Mouse (Mus musculus) heart, postnatal 0 days (tissue): ENCODE measurements at regions not wholly inside any gene's neighbourhood (a gene's known extent, or its start where the extent isn't known, plus 50 kb on each side); places are given as distances from the start of the nearest gene placed in this dataset.

Experiments
- ATAC-seq: fragments of 200-750 bp; cut with Nextera tagmentation; 2 replicates; pipeline ENCODE4 v1.8.0; 2017; ENCODE audit warnings: low read depth, moderate number of reproducible peaks, moderate library complexity; ENCODE audit not compliant: insufficient read depth
- DNase-seq: peaks from one replicate; pipeline ENCODE4 v3.0.0-alpha.2; 2016; ENCODE audit warnings: low spot score
- H3K27ac ChIP-seq: fragments of 300-500 bp; sonication (generic); 2 replicates; pipeline ENCODE4 v1.5.1; 2014; ENCODE audit warnings: low read depth, mild to moderate bottlenecking
- H3K27me3 ChIP-seq: fragments of 300-500 bp; sonication (generic); 2 replicates; pipeline ENCODE4 v1.6.1; 2014; ENCODE audit warnings: low read length, mixed read lengths; ENCODE audit not compliant: control insufficient read depth, insufficient read depth
- H3K36me3 ChIP-seq: fragments of 300-500 bp; sonication (generic); replicated peaks from 2 replicates; pipeline ENCODE4 v1.6.1; 2014; ENCODE audit warnings: low read length, mixed read lengths; ENCODE audit not compliant: control insufficient read depth, insufficient read depth
- H3K4me1 ChIP-seq: fragments of 300-500 bp; sonication (generic); 2 replicates; pipeline ENCODE4 v1.6.1; 2014; ENCODE audit warnings: antibody characterized with exemption; ENCODE audit not compliant: control insufficient read depth, insufficient read depth
- H3K4me2 ChIP-seq: fragments of 300-500 bp; sonication (generic); 2 replicates; pipeline ENCODE4 v1.6.1; 2014; ENCODE audit warnings: low read depth, mild to moderate bottlenecking, low read length, moderate library complexity
- H3K4me3 ChIP-seq: fragments of 300-500 bp; sonication (generic); 2 replicates; pipeline ENCODE4 v1.5.1; 2014; ENCODE audit warnings: low read depth, low read length
- H3K9ac ChIP-seq: fragments of 300-500 bp; sonication (generic); replicated peaks from 2 replicates; pipeline ENCODE4 v1.6.1; 2014; ENCODE audit warnings: low read depth, low read length, mixed read lengths
- H3K9me3 ChIP-seq: fragments of 300-500 bp; sonication (generic); replicated peaks from 2 replicates; pipeline ENCODE4 v1.6.1; 2016; ENCODE audit warnings: low read length; ENCODE audit not compliant: control insufficient read depth
- CTCF ChIP-seq: IDR thresholded peaks from 2 replicates; pipeline ENCODE4 v1.5.1; 2016; ENCODE audit warnings: antibody characterized with exemption, control low read depth, low read depth
- EP300 ChIP-seq: IDR thresholded peaks from 2 replicates; pipeline ENCODE4 v1.6.1; 2016; ENCODE audit warnings: antibody characterized with exemption, low read depth
- WGBS: fragments of 180-500 bp; shearing (Covaris S2); extraction: QIAGEN DNeasy Blood & Tissue Kit; methylation state at CpG from one replicate; pipeline ENCODE4 v1.1.7; 2014; 5-methylcytosine and 5-hydroxymethylcytosine counted together

GRCm38 (mm10) chr15:62279526-62279925, 1356.7 kb upstream of the A1bg start:
- DNase-seq (no peak), ATAC-seq (no peak)
- 75% methylated on average over 2 of the region's 2 CpGs for WGBS
- Histone ChIP-seq H3K4me2 (no peak overlapping the region), H3K27me3 (no peaks in the 10 kb centered on the region), H3K9me3 (no peaks in the 10 kb centered on the region; the same call in 1 of the 2 replicates), H3K9ac (no peak overlapping the region), H3K4me3 (no peak overlapping the region), H3K27ac (no peak overlapping the region), H3K36me3 (no peaks in the 10 kb centered on the region), H3K4me1 (peaks cover 8% of the 10 kb centered on the region)
- TF ChIP-seq EP300, result no peak
- no peak for TF ChIP-seq CTCF

DNA sequence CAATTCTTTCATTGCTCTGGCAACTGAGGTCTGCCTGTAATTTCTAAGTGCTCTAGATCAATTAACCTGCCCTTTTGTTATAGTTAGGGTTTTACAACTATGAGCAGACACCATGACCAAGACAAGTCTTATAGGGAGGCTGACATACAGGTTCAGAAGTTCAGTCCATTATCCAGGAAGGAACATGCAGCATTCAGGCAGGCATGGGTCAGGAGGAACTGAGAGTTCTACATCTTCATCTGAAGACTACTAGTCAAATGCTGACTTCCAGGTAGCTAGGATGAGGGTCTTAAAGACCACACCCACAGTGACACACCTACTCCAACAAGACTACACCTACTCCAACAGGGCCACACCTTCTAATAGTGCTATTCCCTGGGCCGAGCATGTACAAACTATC, 1352.0 kb upstream of the A1bg start:
- no peak for TF ChIP-seq EP300
- no peak for TF ChIP-seq CTCF

DNA sequence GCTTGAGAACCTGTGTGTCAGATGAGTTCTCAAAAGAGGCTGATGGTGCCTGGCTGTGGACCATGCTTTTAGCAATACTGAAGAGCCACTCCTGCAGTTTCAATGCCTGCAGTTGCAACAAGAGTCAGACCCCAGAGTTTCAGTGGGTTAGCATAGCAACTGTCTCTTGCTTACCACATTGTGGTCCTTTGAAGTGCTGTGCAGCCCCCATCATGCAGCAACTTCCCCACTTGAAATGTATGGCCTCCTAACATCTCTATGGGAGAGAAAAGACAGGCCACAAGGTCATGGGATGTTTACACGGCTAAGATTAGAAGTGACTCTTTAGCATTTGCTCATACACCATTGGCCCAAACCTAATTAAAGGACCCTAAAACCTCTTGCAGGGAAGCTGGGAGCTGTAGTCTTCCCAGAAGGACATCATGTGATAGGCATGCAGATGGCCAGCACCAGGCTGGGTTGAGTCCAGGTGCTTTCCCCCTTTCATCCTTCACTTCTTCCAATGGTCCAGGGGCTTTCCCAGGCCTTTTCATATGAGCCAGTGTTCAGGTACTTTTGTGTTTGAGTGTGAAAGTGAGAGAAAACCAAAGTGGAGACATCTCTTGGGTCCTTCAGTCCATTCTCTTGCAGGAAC, 1351.2 kb upstream of the A1bg start:
- Histone ChIP-seq H3K27ac (no peak overlapping the region), H3K4me3 (no peak overlapping the region), H3K4me2 (no peak overlapping the region), H3K9ac (no peak overlapping the region), H3K27me3 (no peaks in the 10 kb centered on the region), H3K4me1 (no peaks in the 10 kb centered on the region), H3K9me3 (no peaks in the 10 kb centered on the region; the same call in 1 of the 2 replicates), H3K36me3 (no peaks in the 10 kb centered on the region)
- 66% methylated on average over 1 of the region's 1 CpGs for WGBS
- DNase-seq (no peak), ATAC-seq (no peak)
- TF ChIP-seq CTCF (no peak), EP300 (no peak)

More for the DNA sequence above, 1352.0 kb upstream of the A1bg start:
- no peaks in the 10 kb centered on the region for H3K36me3 ChIP-seq
- WGBS, result 87% methylated on average over 1 of the region's 1 CpGs
- DNase-seq (no peak), ATAC-seq (no peak)
- no peak overlapping the region for H3K4me2 ChIP-seq
- no peak overlapping the region for H3K27ac ChIP-seq
- H3K4me3 ChIP-seq, result no peak overlapping the region
- H3K4me1 ChIP-seq, result no peaks in the 10 kb centered on the region
- H3K9ac ChIP-seq, result no peak overlapping the region
- no peaks in the 10 kb centered on the region; the same call in 1 of the 2 replicates for H3K9me3 ChIP-seq
- no peaks in the 10 kb centered on the region for H3K27me3 ChIP-seq

- Histone ChIP-seq H3K4me3 (no peak overlapping the region), H3K36me3 (no peaks in the 10 kb centered on the region), H3K27me3 (no peaks in the 10 kb centered on the region), H3K27ac (no peak overlapping the region), H3K4me1 (no peaks in the 10 kb centered on the region), H3K4me2 (no peak overlapping the region), H3K9ac (no peak overlapping the region), H3K9me3 (no peaks in the 10 kb centered on the region; the same call in 1 of the 2 replicates)
- ATAC-seq (no peak), DNase-seq (no peak)
- WGBS, result 81% methylated on average over 2 of the region's 2 CpGs
- TF ChIP-seq EP300 (no peak), CTCF (no peak)
Measured at GRCm38 (mm10) chr15:62272755-62273154, 1349.9 kb upstream of the A1bg start.

- no peak for DNase-seq
- H3K4me3 ChIP-seq, result no peak overlapping the region
- no peak overlapping the region for H3K9ac ChIP-seq
- H3K36me3 ChIP-seq, result no peaks in the 10 kb centered on the region
- no peaks in the 10 kb centered on the region for H3K27me3 ChIP-seq
- WGBS, result 75% methylated on average over 2 of the region's 2 CpGs
- no peak for ATAC-seq
- no peak overlapping the region for H3K27ac ChIP-seq
- H3K4me2 ChIP-seq, result no peak overlapping the region
- no peaks in the 10 kb centered on the region; the same call in 1 of the 2 replicates for H3K9me3 ChIP-seq
- TF ChIP-seq EP300, result no peak
- no peaks in the 10 kb centered on the region for H3K4me1 ChIP-seq
Measured at GRCm38 (mm10) chr15:62271428-62271827, 1348.6 kb upstream of the A1bg start.

DNA sequence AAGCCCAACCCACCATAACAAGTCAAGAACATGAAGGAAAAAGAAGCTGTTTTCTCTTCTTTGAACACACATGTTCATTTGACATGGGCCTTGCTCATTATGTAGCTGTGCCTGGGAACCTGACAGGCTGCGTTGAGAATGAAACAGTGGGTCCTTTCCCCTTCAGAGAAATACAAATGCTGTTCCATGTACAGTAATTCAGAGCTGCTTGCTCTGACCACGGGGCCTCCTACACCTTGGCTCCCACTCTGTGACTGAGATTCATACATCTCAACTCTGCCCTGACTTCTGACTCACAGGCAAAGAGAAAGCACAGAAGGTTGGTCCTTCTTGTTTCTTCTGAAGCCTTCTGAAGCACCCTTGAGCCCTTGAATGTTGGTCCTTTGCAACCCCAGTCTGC, 1345.4 kb upstream of the A1bg start:
- DNase-seq (no peak), ATAC-seq (no peak)
- Histone ChIP-seq H3K9ac (no peak overlapping the region), H3K27me3 (no peaks in the 10 kb centered on the region), H3K27ac (no peak overlapping the region), H3K9me3 (no peaks in the 10 kb centered on the region), H3K36me3 (no peaks in the 10 kb centered on the region), H3K4me2 (no peak overlapping the region), H3K4me1 (peaks cover 2% of the 10 kb centered on the region; the same call in 1 of the 2 replicates), H3K4me3 (no peak overlapping the region)
- 79% methylated on average over 2 of the region's 2 CpGs for WGBS
- no peak for TF ChIP-seq EP300
- no peak for TF ChIP-seq CTCF
